Mouse (Mus musculus) cerebellum, postnatal 25 days (tissue): Measurements from ENCODE around the gene Gpr62.

ENCODE experiments used
- DNase-seq, 2 experiments: peaks; one replicate each; pipeline ENCODE4 v3.0.0; 2021; ENCODE audit warnings: mixed read lengths in 2 of 2

The Gpr62 gene

DNA sequence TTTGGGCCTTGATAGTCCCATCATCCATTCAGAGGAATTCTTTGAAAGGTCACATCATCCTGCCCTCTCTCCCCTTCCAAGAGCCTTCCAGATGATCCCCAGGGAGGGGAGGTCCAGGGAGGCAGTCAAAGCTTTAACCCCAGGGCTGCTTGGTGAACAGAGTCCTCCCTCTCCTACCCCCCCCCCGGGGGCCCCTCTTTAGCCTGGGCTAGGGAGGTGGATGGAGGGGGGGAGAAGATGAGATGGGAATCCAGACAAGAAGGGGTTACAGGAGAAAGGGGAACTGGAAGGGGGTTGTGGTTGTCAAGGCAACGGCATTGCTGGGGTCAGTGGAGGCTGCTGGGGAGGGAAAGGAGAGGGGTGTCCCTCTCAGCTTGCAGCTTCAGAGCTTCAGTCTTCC lies 45.1 kb downstream of the Gpr62 start:
- no peak for DNase-seq

DNA sequence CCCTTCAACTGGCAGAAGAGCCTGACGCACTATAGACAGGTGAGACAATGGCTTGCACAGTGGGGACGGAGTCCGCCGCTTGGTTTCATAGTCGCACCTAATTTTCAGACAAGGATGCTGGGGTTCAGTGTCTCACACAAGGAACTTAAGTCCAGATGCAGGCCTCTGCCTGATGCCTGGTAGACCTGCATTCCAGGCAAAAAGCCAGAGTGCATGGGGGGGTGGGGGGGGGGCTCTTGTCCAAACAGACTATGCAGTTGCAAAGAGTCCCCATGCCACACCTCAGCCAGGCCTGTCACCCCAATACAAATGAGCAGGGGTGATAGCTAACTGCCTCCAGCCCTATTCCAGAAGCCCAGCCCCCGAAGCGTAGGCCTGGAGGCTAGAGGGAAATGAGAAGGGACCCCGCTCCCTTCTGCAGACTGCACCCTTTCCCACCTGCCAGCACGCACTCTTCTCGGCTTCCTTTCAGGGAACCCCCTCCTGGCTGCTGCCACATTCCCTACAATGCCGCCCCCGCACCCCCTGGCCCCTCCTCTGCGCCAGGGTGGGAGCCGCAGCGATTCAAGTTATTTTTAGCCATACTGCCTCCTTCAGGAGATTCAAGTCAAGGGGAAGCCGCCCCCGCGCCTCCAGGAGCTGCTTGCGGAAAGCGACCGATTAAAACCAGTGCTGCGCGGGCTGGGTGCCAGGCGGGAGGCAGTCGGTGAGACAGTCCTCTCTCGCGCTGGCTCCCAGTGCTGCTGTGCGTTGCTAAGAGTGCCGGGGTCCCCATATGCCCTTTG lies 47.7 kb downstream of the Gpr62 start:
- peak; percentile 86 to 92 for DNase-seq

DNA sequence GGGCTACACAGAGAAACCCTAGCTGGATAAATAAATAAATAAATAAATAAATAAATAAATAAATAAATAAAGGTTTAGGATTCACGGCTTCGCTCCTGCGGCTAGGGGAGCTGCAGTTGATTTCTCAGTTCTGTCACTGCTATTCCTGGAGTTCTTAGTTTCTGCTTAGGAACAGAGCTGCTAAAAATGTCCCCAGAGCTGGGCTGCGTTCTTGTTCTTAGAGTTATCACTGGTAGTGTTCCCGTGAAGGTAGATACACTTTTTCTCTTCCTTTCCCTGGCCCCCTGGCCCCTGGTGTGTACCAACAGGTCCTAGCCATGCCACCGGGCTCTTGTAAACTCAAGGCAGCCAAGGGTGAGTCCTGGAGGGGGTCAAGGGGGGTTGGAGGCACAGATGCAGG lies 48.9 kb downstream of the Gpr62 start:
- DNase-seq: no peak
